Mouse (Mus musculus) testis, adult 2 months (tissue): Measurements from ENCODE around the gene Nsg2. TPM values are rescaled to one million over a fixed set of nuclear protein-coding genes. Genes with fewer than 3 reads are reported as not detected.

Experiments
- H3K27ac ChIP-seq: fragments of 200-500 bp; 2 replicates; pipeline ENCODE4 v1.5.1; 2012; ENCODE audit warnings: low read depth, low read length; ENCODE audit not compliant: control insufficient read depth, insufficient read depth
- H3K27me3 ChIP-seq: fragments of 200-500 bp; 2 replicates; pipeline ENCODE4 v1.6.1; 2012; ENCODE audit warnings: mild to moderate bottlenecking, low read length, moderate library complexity; ENCODE audit not compliant: control insufficient read depth, insufficient read depth
- H3K36me3 ChIP-seq: fragments of 200-500 bp; 2 replicates; pipeline ENCODE4 v1.6.1; 2012; ENCODE audit warnings: mild to moderate bottlenecking, low read length; ENCODE audit not compliant: control insufficient read depth, insufficient read depth
- H3K4me1 ChIP-seq: fragments of 200-500 bp; 2 replicates; pipeline ENCODE4 v1.6.1; 2012; ENCODE audit warnings: low read length; ENCODE audit not compliant: control insufficient read depth, insufficient read depth
- H3K4me3 ChIP-seq: fragments of 200-500 bp; 2 replicates; pipeline ENCODE4 v1.5.1; 2012; ENCODE audit warnings: low read depth, mild to moderate bottlenecking, low read length, moderate library complexity, mixed read lengths; ENCODE audit not compliant: control insufficient read depth
- CTCF ChIP-seq: fragments of 200-500 bp; IDR thresholded peaks from 2 replicates; pipeline ENCODE4 v1.5.1; 2012; ENCODE audit warnings: low read depth, mild to moderate bottlenecking, inconsistent platforms, low read length, moderate library complexity; ENCODE audit not compliant: control insufficient read depth, insufficient read depth, insufficient replicate concordance
- POLR2A ChIP-seq: fragments of 200-500 bp; IDR thresholded peaks from 2 replicates; pipeline ENCODE4 v1.6.1; 2012; ENCODE audit warnings: low read depth, mild to moderate bottlenecking, inconsistent platforms, low read length, moderate library complexity; ENCODE audit not compliant: control insufficient read depth
- polyA plus RNA-seq: library from polyadenylated mRNA; depleted of rRNA; stranded (reverse); fragments of >200 nt; gene quantifications from 2 replicates; pipeline ENCODE4 v1.2.3, GENCODE M21; 2012

Nsg2 gene
- polyA plus RNA-seq, 1 experiment, result 0.10 TPM

GRCm38 (mm10) chr11:32020031-32020965 is 20.0 kb downstream of the Nsg2 start:
- Histone ChIP-seq H3K36me3 (no peaks in the 10 kb centered on the region), H3K4me3 (no peak overlapping the region), H3K27me3 (no peaks in the 10 kb centered on the region), H3K4me1 (no peaks in the 10 kb centered on the region), H3K27ac (no peak overlapping the region)
- TF ChIP-seq POLR2A, result no peak
- TF ChIP-seq CTCF, result no peak

GRCm38 (mm10) chr11:32026634-32027033 is 26.4 kb downstream of the Nsg2 start:
- TF ChIP-seq POLR2A (no peak), CTCF (no peak)
- Histone ChIP-seq H3K4me3 (no peak overlapping the region), H3K27me3 (no peaks in the 10 kb centered on the region), H3K4me1 (no peaks in the 10 kb centered on the region), H3K27ac (no peak overlapping the region), H3K36me3 (no peaks in the 10 kb centered on the region)

GRCm38 (mm10) chr11:32027474-32028342 is 27.4 kb downstream of the Nsg2 start:
- Histone ChIP-seq H3K4me1 (no peaks in the 10 kb centered on the region), H3K36me3 (no peaks in the 10 kb centered on the region), H3K27ac (no peak overlapping the region), H3K4me3 (no peak overlapping the region), H3K27me3 (no peaks in the 10 kb centered on the region)
- TF ChIP-seq CTCF (no peak), POLR2A (no peak)

- no peaks in the 10 kb centered on the region for H3K4me1 ChIP-seq
- H3K4me3 ChIP-seq, result no peak overlapping the region
- no peaks in the 10 kb centered on the region for H3K27me3 ChIP-seq
- H3K27ac ChIP-seq, result no peak overlapping the region
- H3K36me3 ChIP-seq, result no peaks in the 10 kb centered on the region
- TF ChIP-seq POLR2A, result no peak
- TF ChIP-seq CTCF, result no peak
Measured at GRCm38 (mm10) chr11:32028605-32029004, 28.3 kb downstream of the Nsg2 start.

GRCm38 (mm10) chr11:32029356-32029755 is 29.1 kb downstream of the Nsg2 start:
- no peaks in the 10 kb centered on the region for H3K36me3 ChIP-seq

GRCm38 (mm10) chr11:32031396-32031795 is 31.1 kb downstream of the Nsg2 start:
- H3K4me3 ChIP-seq, result no peak overlapping the region
- H3K36me3 ChIP-seq, result no peaks in the 10 kb centered on the region
- H3K27ac ChIP-seq, result no peak overlapping the region
- H3K27me3 ChIP-seq, result no peaks in the 10 kb centered on the region
- H3K4me1 ChIP-seq, result no peaks in the 10 kb centered on the region
- TF ChIP-seq POLR2A (no peak), CTCF (no peak)

More at GRCm38 (mm10) chr11:32029356-32029755, 29.1 kb downstream of the Nsg2 start:
- H3K27me3 ChIP-seq, result no peaks in the 10 kb centered on the region
- no peaks in the 10 kb centered on the region for H3K4me1 ChIP-seq
- H3K4me3 ChIP-seq, result no peak overlapping the region
- TF ChIP-seq POLR2A (no peak), CTCF (no peak)
- no peak overlapping the region for H3K27ac ChIP-seq

GRCm38 (mm10) chr11:32032053-32032452 is 31.8 kb downstream of the Nsg2 start:
- Histone ChIP-seq H3K4me3 (no peak overlapping the region), H3K27me3 (no peaks in the 10 kb centered on the region), H3K4me1 (no peaks in the 10 kb centered on the region), H3K36me3 (no peaks in the 10 kb centered on the region), H3K27ac (no peak overlapping the region)
- TF ChIP-seq POLR2A, result no peak
- TF ChIP-seq CTCF, result no peak
